Comparison of ENCODE assay signal across 8 mouse cellular contexts in genomic region chr8:70041885-70042546, GRCm38 (mm10). TPM values are rescaled to one million over a fixed set of nuclear protein-coding genes. Genes with fewer than 3 reads are reported as not detected.
A peak's percentile ranks its signal among the peaks of the same experiment; 100 is the strongest.
DNase-seq lines count a peak whose midpoint lies in the region; ATAC-seq lines count a peak whose summit lies in the region.

No protein-coding gene starts in this region.

- H3K36me3 ChIP-seq in forebrain, embryonic 15.5 days, result no peaks in the 10 kb centered on the region

- H3K4me1 ChIP-seq in forebrain, embryonic 15.5 days, result peaks cover 43% of the 10 kb centered on the region

- 2% methylated on average over 47 of the region's 47 CpGs for WGBS in forebrain, embryonic 15.5 days

- no peak; the same call in 1 of the 2 replicates for ATAC-seq in forebrain, embryonic 15.5 days (replicated peaks)

- DNase-seq in kidney, adult 11 months, result peak; percentile 11
- DNase-seq in kidney, adult 18-20 months, result no peak
- DNase-seq in WW6 (ENCODE audit: low read depth, low spot score), result peak; percentile 7
- DNase-seq in kidney, adult 9 months, result peak; percentile 37
- DNase-seq in lung, postnatal 10 days, result peak; percentile 44
- peak; percentile 15 to 51 for DNase-seq in spleen, postnatal 36 days (ENCODE audit: low spot score in 2 of 2)
- DNase-seq in layer of hippocampus, adult 9-11 months, result no peak

- no peaks in the 10 kb centered on the region for H3K9me3 ChIP-seq in forebrain, embryonic 15.5 days

- peak overlapping the region; percentile 92 for H3K9ac ChIP-seq in forebrain, embryonic 15.5 days (replicated peaks)

- H3K27me3 ChIP-seq in forebrain, embryonic 15.5 days, result no peaks in the 10 kb centered on the region

- peak overlapping the region; percentile 92 for H3K4me3 ChIP-seq in forebrain, embryonic 15.5 days

- H3K4me2 ChIP-seq in forebrain, embryonic 15.5 days (replicated peaks), result peak overlapping the region; percentile 79

- peak overlapping the region; percentile 90 for H3K27ac ChIP-seq in forebrain, embryonic 15.5 days (replicated peaks)

RNA-seq across cellular contexts. Expression of gene Mau2, which starts 0.5 kb away (rescaled TPM):
- polyA plus RNA-seq in forebrain, embryonic 15.5 days (2015; fragmentation: Nextera tagmentation; extraction: Ambion mirVana), result 84.5 and 85.9 TPM in 2 replicates

RNA-seq across cellular contexts. Expression of gene Sugp1, which starts 0.6 kb away (rescaled TPM):
- polyA plus RNA-seq in forebrain, embryonic 15.5 days (2015; fragmentation: Nextera tagmentation; extraction: Ambion mirVana), result 60.9 and 66.5 TPM in 2 replicates

RNA-seq across cellular contexts. Expression of gene Tm6sf2, which starts 30.7 kb away (rescaled TPM):
- polyA plus RNA-seq in forebrain, embryonic 15.5 days (2015; fragmentation: Nextera tagmentation; extraction: Ambion mirVana), result 1.3 and 1.5 TPM in 2 replicates

RNA-seq across cellular contexts. Expression of gene Hapln4, which starts 41.2 kb away (rescaled TPM):
- 0.15 and 0.38 TPM in 2 replicates for polyA plus RNA-seq in forebrain, embryonic 15.5 days (2015; fragmentation: Nextera tagmentation; extraction: Ambion mirVana)

RNA-seq across cellular contexts. Expression of gene Gatad2a, which starts 45.8 kb away (rescaled TPM):
- 28.3 and 35.5 TPM in 2 replicates for polyA plus RNA-seq in forebrain, embryonic 15.5 days (2015; fragmentation: Nextera tagmentation; extraction: Ambion mirVana)

Comparison
In these comparisons a context has a peak if more than half of its experiments do, and no peak if none do; other contexts are left out.
1. DNase-seq: peak in kidney, adult 11 months (single experiment), WW6 (single experiment), kidney, adult 9 months (single experiment), lung, postnatal 10 days (single experiment) and spleen, postnatal 36 days (2 of 2); none in kidney, adult 18-20 months (single experiment) and layer of hippocampus, adult 9-11 months (single experiment).